ENCODE assay signal across 7 mouse cellular contexts in genomic region chr10:78169281-78170042, GRCm38 (mm10). TPM values are rescaled to one million over a fixed set of nuclear protein-coding genes. Genes with fewer than 3 reads are reported as not detected.
A peak's percentile ranks its signal among the peaks of the same experiment; 100 is the strongest.
DNase-seq lines count a peak whose midpoint lies in the region; ATAC-seq lines count a peak whose summit lies in the region.

Gene D10Jhu81e (minus strand): TSS chr10:78169782.

- H3K36me3 ChIP-seq in embryonic facial prominence, embryonic 12.5 days: peaks cover 70% of the 10 kb centered on the region
- H3K36me3 ChIP-seq in limb, embryonic 11.5 days (ENCODE audit: control insufficient read depth, insufficient read depth, low read length): peaks cover 14% of the 10 kb centered on the region; the same call in 1 of the 2 replicates
- H3K36me3 ChIP-seq in midbrain, embryonic 14.5 days (ENCODE audit: control insufficient read depth, insufficient read depth, low read length): peaks cover 69% of the 10 kb centered on the region

- no peaks in the 10 kb centered on the region for H3K9me3 ChIP-seq in embryonic facial prominence, embryonic 12.5 days
- no peaks in the 10 kb centered on the region for H3K9me3 ChIP-seq in limb, embryonic 11.5 days (ENCODE audit: control insufficient read depth, low read length)
- H3K9me3 ChIP-seq in midbrain, embryonic 14.5 days (ENCODE audit: control insufficient read depth, low read length): no peaks in the 10 kb centered on the region

- H3K27ac ChIP-seq in embryonic facial prominence, embryonic 12.5 days: 0 out of 2 replicates have a peak within 1 kb of the TSS, but pooled peaks have one; percentile 37
- H3K27ac ChIP-seq in limb, embryonic 11.5 days (replicated peaks; ENCODE audit: low read depth, low read length): no peak within 1 kb of the TSS
- H3K27ac ChIP-seq in midbrain, embryonic 14.5 days (replicated peaks; ENCODE audit: low read depth, low read length): peak within 1 kb of the TSS; percentile 70

- H3K4me3 ChIP-seq in embryonic facial prominence, embryonic 12.5 days: peak within 1 kb of the TSS; percentile 61
- peak within 1 kb of the TSS; percentile 85 for H3K4me3 ChIP-seq in limb, embryonic 11.5 days (ENCODE audit: low read depth, low read length)
- H3K4me3 ChIP-seq in midbrain, embryonic 14.5 days (replicated peaks; ENCODE audit: low read depth, low read length): peak within 1 kb of the TSS; percentile 74

- 2% methylated on average over 50 of the region's 50 CpGs for WGBS in embryonic facial prominence, embryonic 12.5 days
- WGBS in limb, embryonic 11.5 days: 2% methylated on average over 50 of the region's 50 CpGs
- WGBS in midbrain, embryonic 14.5 days: 1% methylated on average over 50 of the region's 50 CpGs

- H3K9ac ChIP-seq in embryonic facial prominence, embryonic 12.5 days: peak within 1 kb of the TSS; percentile 74
- peak within 1 kb of the TSS; percentile 74 for H3K9ac ChIP-seq in limb, embryonic 11.5 days (ENCODE audit: low read length)
- H3K9ac ChIP-seq in midbrain, embryonic 14.5 days (replicated peaks; ENCODE audit: low read length): peak within 1 kb of the TSS; percentile 69

- peaks cover 15% of the 10 kb centered on the region for H3K4me1 ChIP-seq in embryonic facial prominence, embryonic 12.5 days
- peaks cover 6% of the 10 kb centered on the region; the same call in 1 of the 2 replicates for H3K4me1 ChIP-seq in limb, embryonic 11.5 days (ENCODE audit: control insufficient read depth, insufficient read depth, low read length)
- peaks cover 11% of the 10 kb centered on the region for H3K4me1 ChIP-seq in midbrain, embryonic 14.5 days (ENCODE audit: control insufficient read depth, insufficient read depth, low read length)

- peak; percentile 100 for DNase-seq in adrenal gland, postnatal 25 days
- peak; percentile 100 for DNase-seq in heart, adult 11 months
- peak; percentile 100 for DNase-seq in kidney, adult 18-20 months
- peak; percentile 99 for DNase-seq in limb, embryonic 11.5 days (ENCODE audit: low spot score)
- peak; percentile 99 for DNase-seq in midbrain, embryonic 14.5 days
- DNase-seq in spleen, adult 18-20 months: peak; percentile 100

- ATAC-seq in embryonic facial prominence, embryonic 12.5 days (ENCODE audit: insufficient number of reproducible peaks, insufficient read depth, low FRiP score, low TSS enrichment): peak; percentile 94
- ATAC-seq in limb, embryonic 11.5 days (ENCODE audit: insufficient number of reproducible peaks, low FRiP score, low TSS enrichment, low read depth): peak; percentile 91
- peak; percentile 95 for ATAC-seq in midbrain, embryonic 14.5 days (ENCODE audit: low FRiP score, low TSS enrichment)

- peak within 1 kb of the TSS; percentile 66 for H3K4me2 ChIP-seq in embryonic facial prominence, embryonic 12.5 days (replicated peaks)
- H3K4me2 ChIP-seq in limb, embryonic 11.5 days (ENCODE audit: low read depth, severe bottlenecking): peak within 1 kb of the TSS; percentile 89
- peak within 1 kb of the TSS; percentile 85 for H3K4me2 ChIP-seq in midbrain, embryonic 14.5 days (ENCODE audit: low read length)

- no peaks in the 10 kb centered on the region for H3K27me3 ChIP-seq in embryonic facial prominence, embryonic 12.5 days
- H3K27me3 ChIP-seq in limb, embryonic 11.5 days (ENCODE audit: control insufficient read depth, insufficient read depth, low read length): no peaks in the 10 kb centered on the region
- H3K27me3 ChIP-seq in midbrain, embryonic 14.5 days (ENCODE audit: control insufficient read depth, insufficient read depth, low read length): no peaks in the 10 kb centered on the region

RNA-seq across cellular contexts. Expression of gene D10Jhu81e, which starts in this region (rescaled TPM):
- total RNA-seq in adrenal gland, postnatal 25 days (2021): 235 and 247 TPM in 2 replicates
- 30.3 and 32.8 TPM in 2 replicates for polyA plus RNA-seq in embryonic facial prominence, embryonic 12.5 days (2016; fragmentation: Nextera tagmentation; extraction: Ambion mirVana)
- polyA plus RNA-seq in limb, embryonic 11.5 days (2014; fragmentation: Nextera tagmentation; extraction: Ambion mirVana): 17.4 and 25.9 TPM in 2 replicates
- polyA plus RNA-seq in midbrain, embryonic 14.5 days (2014; fragmentation: Nextera tagmentation; extraction: Ambion mirVana): 17.9 and 56.8 TPM in 2 replicates
